Mouse (Mus musculus) gastrocnemius, postnatal 36 days (tissue): ENCODE data around the gene Gm7233. TPM values are rescaled to one million over a fixed set of nuclear protein-coding genes. Genes with fewer than 3 reads are reported as not detected.
"Not testable (repeated sequence)": the region's sequence is repeated elsewhere in the genome, so short reads cannot be mapped to it uniquely, and the experiment has no call there.

ENCODE experiments used
- DNase-seq, 2 experiments: peaks; one replicate each; pipeline ENCODE4 v3.0.0; 2022
- intact Hi-C: fragments of 180-260 bp; cut with DNase I; formaldehyde crosslinking; loops from one replicate; pipeline ENCODE4 v1.15.1; 2025
- long read RNA-seq, 2 experiments: library from polyadenylated mRNA; stranded (forward); transcript quantifications; one replicate each; pipeline ENCODE4 v2.0.0; 2021
- total RNA-seq, 2 experiments: library from RNA; stranded (reverse); gene quantifications; 2 replicates each; pipeline ENCODE4 v1.2.3; 2021

Gene Gm7233
- not detected for total RNA-seq
- long read RNA-seq, experiment 1, result 0 reads
- long read RNA-seq, experiment 2, result 0 reads

DNA sequence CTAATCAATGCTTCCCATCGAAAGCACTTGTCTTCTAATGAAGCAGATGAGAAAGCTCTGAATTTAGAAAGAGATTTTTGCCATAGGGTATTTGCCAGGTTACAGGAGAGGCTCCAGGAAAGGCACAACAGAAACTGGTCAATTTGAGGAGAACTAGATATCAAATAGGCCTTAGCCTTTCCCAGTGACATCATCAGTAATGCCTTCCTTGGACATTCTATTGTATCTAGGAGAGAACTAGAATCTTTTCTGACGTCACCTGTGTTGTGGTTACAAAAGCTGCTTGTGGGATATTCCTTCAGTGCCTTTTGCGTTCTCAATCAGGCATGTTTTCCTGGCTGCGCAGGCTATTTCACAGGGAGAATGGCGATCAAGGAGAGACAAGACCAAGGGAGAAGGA lies at the start of gene Gm7233:
TSS of gene Gm7233 (plus strand) at position 301 of the 400 bp plus-strand sequence.
- DNase-seq, intact Hi-C loops: not testable (repeated sequence)

DNA sequence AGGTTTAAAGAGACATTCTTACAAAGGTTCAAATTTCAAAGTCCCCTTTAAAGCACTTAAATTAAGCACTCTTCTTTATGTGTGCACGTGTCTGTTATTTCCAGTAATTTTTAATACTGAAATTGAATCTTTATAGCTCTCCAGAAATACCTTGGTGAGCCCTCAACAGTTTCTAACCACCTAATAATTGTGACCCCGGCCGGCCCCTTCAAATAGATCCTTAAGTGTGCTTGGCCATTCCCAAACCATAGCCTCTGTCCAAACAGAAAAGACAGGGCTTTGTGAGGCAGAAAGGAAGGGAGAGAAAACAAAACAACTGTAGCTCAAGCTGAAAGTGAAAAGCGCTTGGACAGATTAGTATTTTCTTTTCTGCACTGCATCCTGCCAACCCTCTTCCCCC lies 12.5 kb upstream of the Gm7233 start:
- intact Hi-C loops, DNase-seq: not testable (repeated sequence)

DNA sequence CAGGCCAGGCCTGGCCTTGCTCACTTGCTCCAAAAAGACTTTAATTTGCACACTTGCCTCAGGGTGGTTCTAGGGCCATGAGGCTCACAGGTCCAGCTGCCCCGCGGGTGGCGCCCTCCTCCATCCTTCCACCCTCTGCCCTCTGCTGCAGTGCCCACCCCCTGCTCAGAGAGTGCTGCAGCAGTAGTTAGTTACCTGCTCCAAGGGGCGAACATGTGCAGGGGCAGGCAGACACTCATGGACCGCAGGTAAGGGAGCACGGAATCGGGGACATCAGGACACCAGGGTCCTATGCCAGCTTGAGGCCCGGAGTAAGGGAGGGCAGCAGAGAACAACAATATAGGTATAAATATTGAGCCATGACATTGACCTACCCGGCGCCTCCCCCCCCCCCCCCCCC lies 11.7 kb upstream of the Gm7233 start:
- not testable (repeated sequence) for DNase-seq

GRCm38 (mm10) chr14:43168573-43169170 lies 11.0 kb upstream of the Gm7233 start:
- DNase-seq, intact Hi-C loops: not testable (repeated sequence)

More for the DNA sequence above, 11.7 kb upstream of the Gm7233 start:
- intact Hi-C loops, result not testable (repeated sequence)

- intact Hi-C loops, DNase-seq: not testable (repeated sequence)
Observed at GRCm38 (mm10) chr14:43235204-43235603, 55.5 kb downstream of the Gm7233 start, which contains the start of gene Gm8122. Gm8122 (minus strand) TSS chr14:43235304.

Other genes starting within 250 kb of the Gm7233 start
- gene Gm8082, start 186.2 kb upstream of the Gm7233 start, total RNA-seq, result not detected
- gene Gm10376, start 164.2 kb upstream of the Gm7233 start, total RNA-seq, result not detected
- gene Gm8094, start 103.2 kb upstream of the Gm7233 start, total RNA-seq, result not detected
- not detected for gene Gm8104, start 79.3 kb upstream of the Gm7233 start, total RNA-seq
- not detected for gene Gm8122, start 55.4 kb downstream of the Gm7233 start, total RNA-seq
- gene Gm8126, start 78.8 kb downstream of the Gm7233 start, total RNA-seq, result not detected
- gene Gm9732, start 95.2 kb downstream of the Gm7233 start, total RNA-seq, result not detected
- not detected for gene Gm8127, start 114.0 kb downstream of the Gm7233 start, total RNA-seq
- gene 1700001F09Rik, start 167.9 kb downstream of the Gm7233 start, total RNA-seq, result not detected
- not detected for gene Gm8138, start 236.5 kb downstream of the Gm7233 start, total RNA-seq